Mouse (Mus musculus) embryonic stem cell, embryonic (primary cell): ENCODE results near the gene Qser1.

Experiments
- CTCF ChIA-PET, 4 experiments: fragments of 300-600 bp in 2 of 4; fragments of 350-600 bp in 2 of 4; sonication (Branson Sonifier 250); formaldehyde crosslinking; loops; one replicate each; lab custom pipeline; 2022; ENCODE audit warnings: inconsistent platforms in 2 of 4; lab: Charles Lee
- POLR2A ChIA-PET, 4 experiments: fragments of 300-600 bp in 2 of 4; fragments of 350-600 bp in 2 of 4; sonication (Branson Sonifier 250); formaldehyde crosslinking; loops; one replicate each; lab custom pipeline; 2022; ENCODE audit warnings: antibody characterized with exemption in 4 of 4, inconsistent platforms in 1 of 4; lab: Charles Lee

Qser1 gene

DNA sequence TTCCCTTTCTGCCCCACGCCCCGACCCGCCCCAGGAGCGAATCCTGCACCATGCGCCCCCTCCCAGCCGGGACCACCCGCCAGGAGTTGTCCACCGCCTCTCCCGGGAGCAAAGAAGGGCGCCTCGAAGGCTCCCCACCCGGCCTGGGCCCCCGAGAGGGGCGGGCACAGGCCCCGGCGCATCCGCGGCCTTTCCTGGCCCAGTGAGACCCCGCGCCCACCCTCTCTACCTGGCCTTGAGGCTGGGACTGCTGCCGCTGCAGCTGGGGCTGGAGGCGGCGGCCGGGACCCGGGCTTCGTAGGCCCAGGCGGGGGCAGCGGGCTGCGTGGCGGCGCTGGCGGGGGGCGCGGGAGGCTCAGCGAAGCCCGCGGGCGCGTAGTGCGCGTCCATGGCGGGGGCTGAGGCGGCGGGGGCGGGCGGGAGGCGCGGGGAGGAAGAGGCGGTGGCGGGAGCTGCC lies at the start of gene Qser1:
Gene Qser1 (minus strand): TSS at position 390 of the 457 bp plus-strand sequence.
- ChIA-PET CTCF (interaction anchor here in 1 of 4 experiments (0.8 kb wide), 1 partner anchor 80 kb away, joined by 3 read pairs; no protein-coding TSS in a partner anchor), POLR2A (interaction anchor here in 3 of 4 experiments (0.5 to 4.7 kb wide), 19 partner anchors 8 to 258 kb away, joined by 3 to 16 read pairs (median 5); partner anchors contain the start of genes Prrg4 (in 2 of the 3), Cstf3 (in 1 of the 3) and Depdc7 (in 1 of the 3))

DNA sequence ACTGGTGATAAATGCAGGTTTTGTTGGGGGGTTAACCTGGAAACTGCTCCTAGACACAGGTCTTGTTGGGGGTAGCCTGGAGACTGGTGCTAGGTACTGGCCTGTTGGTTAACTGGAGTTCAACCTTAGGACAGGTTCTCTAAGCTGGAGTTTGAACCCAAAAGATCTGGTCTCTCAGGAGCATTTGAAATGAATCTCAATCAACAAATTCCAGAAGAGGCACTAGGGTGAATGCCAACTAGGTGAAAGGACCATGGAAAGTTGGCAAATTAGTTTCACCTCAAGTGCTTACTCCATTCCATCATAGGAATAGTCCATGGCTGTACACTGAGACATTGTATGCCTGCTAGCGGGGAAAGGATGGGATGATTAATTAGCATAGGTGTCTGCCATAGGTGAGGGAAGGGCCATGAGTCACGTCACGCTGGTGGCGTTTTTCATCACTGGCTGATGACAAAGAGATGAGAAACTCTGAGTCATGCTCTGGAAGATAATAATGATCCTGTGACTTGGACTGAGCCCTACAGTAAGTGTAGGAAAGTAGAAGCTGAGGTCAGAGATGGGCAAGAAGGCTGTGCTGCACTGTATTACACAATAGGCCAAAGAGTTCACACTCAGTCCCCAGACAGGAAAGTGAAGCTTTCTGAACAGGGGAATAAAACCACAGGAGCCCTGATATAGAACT lies 47.8 kb upstream of the Qser1 start:
- POLR2A ChIA-PET, result interaction anchor here in 1 of 4 experiments (0.7 to 1.6 kb wide), 2 partner anchors 8 to 17 kb away, joined by 4 read pairs; no protein-coding TSS in a partner anchor

GRCm38 (mm10) chr2:104860426-104860825 lies 43.9 kb upstream of the Qser1 start:
- ChIA-PET CTCF (no interaction called here), POLR2A (interaction anchor here in 2 of 4 experiments (0.7 to 1.4 kb wide), 2 partner anchors 10 to 43 kb away, joined by 3 to 10 read pairs; partner anchors contain the start of gene Prrg4 (in 1 of the 2))

More for the DNA sequence above, 47.8 kb upstream of the Qser1 start:
- CTCF ChIA-PET, result interaction anchor here in 1 of 4 experiments (0.5 kb wide), 1 partner anchor 9 kb away, joined by 6 read pairs; no protein-coding TSS in a partner anchor

DNA sequence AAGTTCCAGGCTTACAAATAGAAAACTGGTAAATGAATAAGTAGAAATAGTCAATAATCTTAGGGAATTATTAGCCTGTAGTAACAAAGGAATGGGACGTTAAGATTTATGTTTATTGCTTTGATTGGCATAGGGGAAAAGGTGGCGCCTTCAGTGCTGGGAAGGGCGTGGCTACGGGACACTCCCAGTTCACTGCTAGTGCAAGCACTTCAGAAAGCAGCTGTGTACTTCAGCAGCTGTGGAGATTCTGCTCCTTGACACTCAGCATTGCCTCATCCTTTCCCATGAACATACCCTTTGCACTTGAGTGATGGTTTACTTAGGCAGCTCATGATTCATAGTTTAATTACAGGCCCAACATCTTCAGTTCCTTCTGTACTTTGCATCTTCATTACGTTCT lies 42.5 kb upstream of the Qser1 start:
- CTCF ChIA-PET, result interaction anchor here in 2 of 4 experiments (0.7 to 1.4 kb wide), 3 partner anchors 29 to 88 kb away, joined by 3 to 6 read pairs (median 3); no protein-coding TSS in a partner anchor

GRCm38 (mm10) chr2:104858083-104858482 lies 41.5 kb upstream of the Qser1 start:
- ChIA-PET CTCF (interaction anchor here in 2 of 4 experiments (0.7 to 1.1 kb wide), 2 partner anchors 9 to 81 kb away, joined by 3 to 4 read pairs; partner anchors contain the start of gene Prrg4 (in 1 of the 2)), POLR2A (interaction anchor here in 3 of 4 experiments (0.6 to 2.6 kb wide), 11 partner anchors 9 to 159 kb away, joined by 3 to 16 read pairs (median 4); partner anchors contain the start of genes Ccdc73 (in 2 of the 3), Eif3m (in 1 of the 3), Prrg4 (in 1 of the 3) and Qser1 (in 1 of the 3))

More for the DNA sequence above, 42.5 kb upstream of the Qser1 start:
- POLR2A ChIA-PET, result interaction anchor here (0.6 to 2.6 kb wide), 12 partner anchors 9 to 216 kb away, joined by 3 to 16 read pairs (median 4); partner anchors contain the start of genes Ccdc73 (in 2 of the 4), Prrg4 (in 2 of the 4) and Eif3m (in 1 of the 4)

- CTCF ChIA-PET, result interaction anchor here in 2 of 4 experiments (0.6 to 1.2 kb wide), 6 partner anchors 15 to 344 kb away, joined by 3 to 8 read pairs (median 3); no protein-coding TSS in a partner anchor
- POLR2A ChIA-PET, result interaction anchor here (0.6 to 2.8 kb wide), 36 partner anchors 8 to 1859 kb away, joined by 3 to 21 read pairs (median 4); partner anchors contain the start of genes Ccdc73 (in 2 of the 4), Cstf3 (in 2 of the 4) and Depdc7 (in 1 of the 4)
These were observed 39.7 kb upstream of the Qser1 start for GRCm38 (mm10) chr2:104856218-104856617.

GRCm38 (mm10) chr2:104855732-104856131 lies 39.2 kb upstream of the Qser1 start:
- ChIA-PET POLR2A (interaction anchor here (0.6 to 2.8 kb wide), 32 partner anchors 8 to 1859 kb away, joined by 3 to 21 read pairs (median 5); partner anchors contain the start of genes Ccdc73 (in 2 of the 4), Cstf3 (in 2 of the 4) and Depdc7 (in 1 of the 4)), CTCF (interaction anchor here in 2 of 4 experiments (0.6 to 1.2 kb wide), 6 partner anchors 15 to 344 kb away, joined by 3 to 8 read pairs (median 3); no protein-coding TSS in a partner anchor)

- ChIA-PET CTCF (interaction anchor here in 3 of 4 experiments (0.6 to 0.7 kb wide), 4 partner anchors 9 to 718 kb away, joined by 3 to 6 read pairs (median 4); no protein-coding TSS in a partner anchor), POLR2A (interaction anchor here in 3 of 4 experiments (0.7 to 2.8 kb wide), 12 partner anchors 10 to 264 kb away, joined by 3 to 21 read pairs (median 5); partner anchors contain the start of gene Ccdc73 (in 2 of the 3))
These were observed 38.3 kb upstream of the Qser1 start for GRCm38 (mm10) chr2:104854836-104855235.

GRCm38 (mm10) chr2:104852546-104852945 lies 36.0 kb upstream of the Qser1 start:
- POLR2A ChIA-PET, result interaction anchor here in 3 of 4 experiments (0.6 to 2.8 kb wide), 8 partner anchors 12 to 546 kb away, joined by 3 to 8 read pairs (median 4); partner anchors contain the start of gene Ccdc73 (in 1 of the 3)
- CTCF ChIA-PET, result interaction anchor here in 2 of 4 experiments (0.8 to 0.9 kb wide), 2 partner anchors 11 to 372 kb away, joined by 3 read pairs; no protein-coding TSS in a partner anchor

DNA sequence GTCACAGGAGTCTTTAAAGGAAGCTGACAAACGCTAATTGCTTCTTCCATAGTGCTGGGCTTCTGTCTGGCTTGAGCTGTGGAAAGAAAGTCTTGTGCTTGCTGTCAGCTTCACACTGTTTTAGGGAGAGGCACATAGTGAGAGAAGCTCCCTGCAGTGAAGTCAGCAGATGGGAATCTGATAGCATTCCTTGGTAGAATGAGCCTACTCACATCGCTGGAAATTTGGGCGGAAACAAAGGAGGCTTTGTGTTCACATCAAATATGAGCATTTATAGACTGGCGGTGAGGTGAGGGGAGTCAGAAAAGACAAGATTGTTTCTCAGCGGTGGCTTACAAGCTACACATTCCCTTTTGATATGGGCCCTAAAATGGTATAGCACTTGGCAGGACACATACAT lies 35.1 kb upstream of the Qser1 start:
- POLR2A ChIA-PET, result interaction anchor here in 3 of 4 experiments (0.5 to 3.1 kb wide), 10 partner anchors 10 to 167 kb away, joined by 3 to 16 read pairs (median 4); partner anchors contain the start of gene Ccdc73 (in 1 of the 3)
- CTCF ChIA-PET, result interaction anchor here in 1 of 4 experiments (0.9 kb wide), 1 partner anchor 11 kb away, joined by 3 read pairs; no protein-coding TSS in a partner anchor

GRCm38 (mm10) chr2:104849991-104850359 lies 33.4 kb upstream of the Qser1 start:
- CTCF ChIA-PET, result interaction anchor here in 3 of 4 experiments (0.6 to 1.7 kb wide), 6 partner anchors 8 to 270 kb away, joined by 3 to 11 read pairs (median 3); partner anchors contain the start of gene Ccdc73 (in 1 of the 3)
- POLR2A ChIA-PET, result interaction anchor here (0.9 to 3.1 kb wide), 21 partner anchors 8 to 260 kb away, joined by 3 to 18 read pairs (median 6); partner anchors contain the start of genes Ccdc73 (in 2 of the 4), Cstf3 (in 1 of the 4), Depdc7 (in 1 of the 4) and Qser1 (in 1 of the 4)

DNA sequence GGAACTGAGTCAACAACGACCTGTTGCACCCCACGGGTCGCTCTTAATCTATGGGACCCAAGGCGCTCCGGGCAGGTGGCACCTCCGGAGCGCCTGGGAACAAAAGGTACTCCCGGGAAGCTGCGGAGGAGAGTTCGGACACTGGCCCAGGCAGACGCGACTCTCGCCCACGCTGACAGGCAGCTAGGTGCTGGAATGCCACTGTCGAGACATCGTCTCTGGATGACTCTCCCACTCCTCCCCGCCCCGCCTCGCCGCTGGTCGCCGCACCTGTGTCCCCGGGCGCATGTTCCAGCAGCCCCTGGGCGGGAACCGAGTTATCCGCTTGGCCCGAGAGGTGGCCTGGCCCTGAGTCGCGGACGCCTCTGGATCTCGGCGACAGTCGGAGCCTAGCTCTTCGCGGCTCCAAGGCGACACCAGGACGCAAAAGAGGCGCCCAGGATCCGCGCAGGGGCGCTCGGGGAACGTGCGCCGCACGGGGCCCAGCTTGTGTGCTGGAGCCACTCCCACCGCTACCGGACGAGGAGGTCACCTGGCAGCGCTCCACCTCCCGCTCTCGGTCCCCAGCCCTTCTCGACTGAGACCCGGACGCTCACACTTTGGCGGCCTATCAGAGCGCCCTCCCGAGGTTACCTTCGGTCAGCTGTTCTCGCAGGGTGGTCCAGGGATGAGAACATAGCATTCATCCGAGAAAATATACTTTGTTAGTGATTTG lies 32.9 kb upstream of the Qser1 start, which contains the start of gene Prrg4:
Gene Prrg4 (minus strand): TSS at position 601 of the 715 bp plus-strand sequence.
- ChIA-PET POLR2A (interaction anchor here (0.5 to 3.1 kb wide), 36 partner anchors 8 to 707 kb away, joined by 3 to 18 read pairs (median 4); partner anchors contain the start of genes Ccdc73 (in 2 of the 4), Cstf3 (in 2 of the 4), Depdc7 (in 1 of the 4) and Qser1 (in 1 of the 4)), CTCF (interaction anchor here in 3 of 4 experiments (0.5 to 1.7 kb wide), 9 partner anchors 9 to 869 kb away, joined by 3 to 12 read pairs (median 3); partner anchors contain the start of gene Ccdc73 (in 1 of the 3))

DNA sequence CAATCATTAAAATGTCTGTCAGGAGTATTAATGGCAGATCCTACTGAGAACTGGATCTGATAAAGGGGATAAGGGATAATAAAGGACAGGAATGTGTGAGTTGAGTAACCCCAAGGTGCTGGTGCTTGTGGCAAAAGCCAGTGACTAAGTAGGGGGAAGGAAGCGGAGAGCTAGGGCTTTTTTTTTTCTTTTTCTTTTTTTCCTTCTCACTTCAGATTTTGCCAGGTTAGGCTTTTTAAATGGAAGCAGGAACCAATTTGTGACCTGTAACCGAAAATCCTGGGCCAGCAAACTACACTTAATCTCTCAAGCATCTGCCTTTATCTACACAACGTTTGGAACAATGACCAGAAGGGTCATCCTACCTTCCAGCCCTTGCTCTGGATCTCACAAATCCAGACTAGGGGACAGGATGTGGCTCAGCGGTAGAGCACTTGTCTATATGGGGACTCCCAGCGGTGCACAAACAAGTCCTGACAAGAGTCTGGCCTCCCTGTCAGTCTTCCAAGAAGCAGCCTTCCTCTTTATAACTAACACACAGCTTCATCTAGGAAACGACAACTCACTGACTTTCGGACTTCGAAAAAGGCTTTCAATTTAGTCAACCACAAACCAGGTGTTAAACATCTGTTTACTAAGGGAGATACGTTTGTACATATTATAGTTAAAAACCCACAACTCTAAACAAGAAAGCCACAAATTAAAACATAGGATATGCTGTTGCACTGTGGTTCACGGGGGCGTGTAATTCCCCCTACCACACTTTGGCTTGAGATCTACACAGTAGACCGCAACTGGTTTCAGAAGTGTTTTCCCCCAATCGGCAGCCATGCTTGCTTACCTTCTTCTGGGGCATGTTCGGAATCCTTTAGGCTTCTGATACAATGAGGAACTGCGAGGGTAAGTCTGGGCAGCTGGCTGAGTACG lies 31.9 kb upstream of the Qser1 start:
- CTCF ChIA-PET, result interaction anchor here in 3 of 4 experiments (0.5 to 1.7 kb wide), 8 partner anchors 8 to 868 kb away, joined by 3 to 12 read pairs (median 4); no protein-coding TSS in a partner anchor

DNA sequence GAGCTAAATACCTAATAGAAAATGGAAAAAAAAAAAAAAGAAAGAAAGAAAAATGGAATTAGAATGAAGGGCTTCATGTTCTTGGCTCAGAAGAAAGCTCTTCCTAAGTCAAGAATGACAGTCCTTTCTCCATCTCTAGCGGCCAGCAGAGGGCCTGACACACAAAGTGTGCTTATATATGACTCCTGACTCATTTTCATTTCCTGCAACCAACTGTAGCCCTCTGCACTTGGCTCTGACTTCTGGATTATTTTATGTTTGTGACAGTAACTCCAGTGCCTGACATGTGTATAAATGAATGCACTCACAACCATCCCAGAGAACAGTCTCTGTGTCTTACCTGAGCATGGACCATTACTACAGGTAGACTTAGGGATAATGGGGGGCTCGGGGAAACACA lies 31.1 kb upstream of the Qser1 start:
- POLR2A ChIA-PET, result interaction anchor here in 3 of 4 experiments (0.7 to 3.0 kb wide), 11 partner anchors 8 to 1054 kb away, joined by 3 to 11 read pairs (median 3); partner anchors contain the start of gene Ccdc73 (in 1 of the 3)
- CTCF ChIA-PET, result interaction anchor here (0.6 to 1.2 kb wide), 13 partner anchors 9 to 191 kb away, joined by 3 to 7 read pairs (median 3); no protein-coding TSS in a partner anchor

More for the DNA sequence above, 31.9 kb upstream of the Qser1 start:
- POLR2A ChIA-PET, result interaction anchor here in 3 of 4 experiments (0.6 to 3.0 kb wide), 26 partner anchors 7 to 1055 kb away, joined by 3 to 18 read pairs (median 4); partner anchors contain the start of genes Ccdc73 (in 1 of the 3), Cstf3 (in 1 of the 3), Depdc7 (in 1 of the 3) and Qser1 (in 1 of the 3)
